Mouse (Mus musculus) brain, embryonic 18.5 days (tissue): ENCODE data around the gene P3h3.
"Not testable (repeated sequence)": the region's sequence is repeated elsewhere in the genome, so short reads cannot be mapped to it uniquely, and the experiment has no call there.

Source experiments
- DNase-seq: peaks from one replicate; pipeline ENCODE4 v3.0.0-alpha.2; 2012; ENCODE audit warnings: low read depth, low spot score

The P3h3 gene

GRCm38 (mm10) chr6:124856916-124857839, at the start of gene P3h3:
Gene P3h3 (minus strand): TSS chr6:124857752.
- DNase-seq: peak; percentile 64

DNA sequence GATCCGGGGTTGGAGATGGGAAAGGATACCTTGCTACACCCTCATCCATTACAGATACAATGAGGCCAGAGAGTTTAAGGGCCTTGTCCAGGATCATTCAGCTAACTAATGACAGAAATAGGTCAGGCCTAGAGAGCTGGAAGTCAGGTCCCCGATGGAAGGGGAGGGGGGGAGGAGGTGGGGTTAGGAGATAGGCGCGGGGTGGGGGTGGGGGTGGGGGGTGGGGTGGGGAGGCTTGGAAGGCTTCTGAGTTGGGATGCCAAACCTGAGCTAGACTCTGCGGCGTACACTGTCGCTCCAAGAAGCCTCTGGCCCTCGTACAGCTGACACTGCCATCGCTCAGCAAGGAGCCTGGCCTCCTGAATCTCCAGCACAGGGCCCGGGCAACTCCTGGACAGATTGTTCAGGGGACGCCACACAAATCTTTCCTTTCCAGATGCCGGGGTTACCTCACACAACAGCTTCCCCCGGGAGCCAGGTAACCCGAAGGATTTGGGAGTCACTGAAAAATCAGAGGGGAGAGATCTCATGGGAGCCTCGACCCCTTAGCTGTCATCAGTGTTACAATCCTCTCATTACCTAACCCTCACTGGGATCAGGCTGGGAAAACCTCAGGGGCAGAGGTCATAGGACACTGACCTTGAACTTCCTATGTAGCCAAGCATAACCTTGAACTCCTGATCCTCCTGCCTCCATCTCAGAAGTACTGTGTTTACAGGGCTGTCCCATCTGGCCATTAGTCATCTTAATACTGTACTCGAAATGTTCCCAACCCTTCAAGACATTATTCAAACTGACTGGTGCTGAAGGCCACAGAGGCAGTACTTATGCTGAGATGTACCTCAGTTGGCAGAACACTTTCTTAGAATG, 47.7 kb upstream of the P3h3 start:
- DNase-seq: no peak

DNA sequence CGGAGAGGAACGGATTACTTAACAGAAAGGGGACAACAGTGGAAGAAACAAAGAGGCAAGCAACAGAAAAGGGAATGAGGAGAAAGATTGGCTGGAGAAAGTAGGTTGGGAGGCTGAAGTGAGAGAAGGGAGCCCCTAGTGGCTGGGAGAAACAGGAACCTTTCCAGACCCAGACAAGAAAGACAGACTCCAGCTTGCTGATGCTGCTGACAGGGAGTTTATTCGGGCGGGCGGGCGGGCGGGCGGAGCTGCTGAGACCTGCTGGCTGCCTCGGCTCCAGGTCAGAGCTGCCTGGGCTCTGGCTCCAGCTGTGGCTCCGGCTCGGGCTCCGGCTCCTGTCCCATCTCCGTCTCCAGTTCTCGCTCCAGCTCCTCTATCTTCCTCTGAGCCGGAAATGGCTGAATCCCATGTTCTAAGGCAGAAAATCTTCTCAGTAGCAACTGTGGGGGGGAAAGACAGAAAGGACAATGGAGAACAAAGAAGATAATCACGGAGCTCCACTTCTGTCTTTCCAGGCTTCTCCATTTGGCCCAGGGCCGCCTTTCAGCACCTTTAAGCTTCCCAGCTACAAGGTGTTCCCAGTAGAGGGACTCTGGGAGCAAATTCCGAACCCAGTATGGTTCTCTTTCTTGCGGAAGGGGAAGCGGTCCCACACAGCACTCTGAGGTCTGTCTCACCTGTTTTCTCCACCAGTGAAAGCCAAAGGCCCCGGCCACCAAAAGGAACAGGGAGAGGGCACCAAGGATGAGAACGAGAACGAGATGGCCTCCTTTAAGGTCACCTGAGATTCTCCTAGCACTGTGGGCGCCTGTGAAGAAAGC, 46.8 kb upstream of the P3h3 start:
- DNase-seq: peak; percentile 83

- peak; percentile 77 for DNase-seq
Observed at GRCm38 (mm10) chr6:124903580-124904151, 46.1 kb upstream of the P3h3 start.

GRCm38 (mm10) chr6:124901851-124902250, 44.3 kb upstream of the P3h3 start:
- no peak for DNase-seq

DNA sequence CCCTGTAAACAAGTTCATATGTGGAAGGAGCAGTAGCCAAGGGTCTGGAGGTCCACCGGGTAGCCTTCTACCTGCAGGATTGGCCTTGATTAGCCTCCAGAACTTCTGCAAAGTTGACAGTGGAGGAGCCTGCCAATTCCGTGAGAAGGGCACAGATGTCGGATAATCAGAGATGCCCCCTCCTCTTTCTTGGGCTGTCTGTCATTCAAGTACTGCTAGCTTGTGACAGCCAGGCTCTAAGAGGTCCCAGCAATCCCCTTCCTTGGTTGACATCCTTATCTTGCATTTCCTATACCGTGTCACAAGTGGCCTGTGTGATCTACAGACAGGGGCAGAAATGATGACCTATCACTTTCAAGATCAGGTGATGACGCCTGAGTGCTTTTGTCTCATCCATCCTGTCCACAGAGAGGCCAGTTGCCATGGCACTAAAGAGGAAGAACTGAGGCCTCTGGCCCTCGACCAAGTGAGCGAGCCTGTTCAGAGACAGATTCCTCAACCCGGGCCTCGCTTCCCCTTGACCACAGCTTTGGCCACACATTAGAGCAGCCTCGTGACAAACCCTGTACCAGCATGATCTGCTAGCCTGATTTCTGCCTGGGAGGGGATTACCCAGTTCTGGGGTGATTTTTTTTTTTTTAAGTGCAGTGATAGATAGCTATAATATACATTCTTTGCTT, 43.4 kb upstream of the P3h3 start:
- DNase-seq: no peak

GRCm38 (mm10) chr6:124900056-124900800, 42.7 kb upstream of the P3h3 start:
- DNase-seq: no peak

- no peak for DNase-seq
Observed at GRCm38 (mm10) chr6:124898359-124898758, 40.8 kb upstream of the P3h3 start.

DNA sequence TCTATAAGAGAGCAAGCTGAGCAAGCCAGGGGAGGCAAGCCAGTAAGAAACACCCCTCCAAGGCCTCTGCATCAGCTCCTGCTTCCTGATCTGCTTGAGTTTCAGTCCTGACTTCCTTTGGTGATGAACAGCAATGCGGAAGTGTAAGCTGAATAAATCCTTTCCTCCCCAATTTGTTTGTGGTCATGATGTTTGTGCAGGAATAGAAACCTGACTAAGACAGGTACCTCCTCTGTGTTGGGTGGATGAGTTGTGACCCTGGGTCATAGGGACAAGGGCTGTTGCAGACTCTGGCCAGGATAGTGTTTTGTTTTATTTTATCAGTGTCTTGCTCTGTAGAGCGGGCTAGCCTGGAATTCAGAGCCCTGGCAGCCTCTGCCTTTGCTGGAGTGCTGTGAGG, 36.6 kb upstream of the P3h3 start:
- DNase-seq: not testable (repeated sequence)

DNA sequence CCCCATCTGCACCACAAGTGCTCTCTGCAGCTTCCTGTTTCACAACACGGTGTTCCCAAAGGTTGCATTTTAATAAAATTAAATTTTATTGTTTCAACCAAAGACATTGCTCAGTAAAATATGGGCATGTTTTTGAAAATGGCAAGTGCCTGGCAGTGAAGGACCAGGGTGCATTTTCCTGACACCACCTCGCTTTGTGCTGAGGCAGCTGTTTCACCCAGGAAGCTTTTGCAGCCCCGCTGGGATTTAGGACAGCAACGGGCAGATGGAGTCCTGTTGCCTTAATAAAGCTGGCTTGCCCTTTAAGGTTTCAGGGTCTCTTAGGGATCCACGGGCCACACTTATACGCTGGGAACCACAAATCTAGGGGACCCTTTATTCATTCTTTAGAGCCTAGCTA, 33.4 kb upstream of the P3h3 start:
- no peak for DNase-seq

GRCm38 (mm10) chr6:124888555-124889125, 31.1 kb upstream of the P3h3 start:
- no peak for DNase-seq

GRCm38 (mm10) chr6:124887986-124888385, 30.4 kb upstream of the P3h3 start, which contains the start of gene Cd4:
Gene Cd4 (minus strand): TSS chr6:124888221.
- DNase-seq: no peak

DNA sequence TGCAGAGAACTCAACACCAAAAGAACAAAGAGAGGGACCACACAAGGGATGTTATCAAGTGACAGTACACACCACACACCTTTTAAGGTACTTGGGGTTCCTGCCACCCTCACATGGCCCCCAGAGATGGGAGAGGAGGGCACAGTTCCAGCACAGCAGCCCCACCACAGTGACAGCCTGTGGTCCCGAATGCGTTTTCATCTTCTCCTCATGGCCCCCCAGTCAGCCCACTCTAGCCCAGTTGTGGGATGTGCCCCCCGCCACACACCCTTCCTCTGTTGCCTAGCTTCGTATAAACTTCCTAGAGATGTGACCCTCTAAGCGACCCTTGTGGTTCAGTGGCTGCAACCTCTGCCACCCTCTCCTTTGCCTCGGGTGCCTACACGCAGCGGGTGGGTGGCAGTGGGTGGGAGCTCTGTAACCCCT, 28.4 kb upstream of the P3h3 start:
- DNase-seq: no peak

DNA sequence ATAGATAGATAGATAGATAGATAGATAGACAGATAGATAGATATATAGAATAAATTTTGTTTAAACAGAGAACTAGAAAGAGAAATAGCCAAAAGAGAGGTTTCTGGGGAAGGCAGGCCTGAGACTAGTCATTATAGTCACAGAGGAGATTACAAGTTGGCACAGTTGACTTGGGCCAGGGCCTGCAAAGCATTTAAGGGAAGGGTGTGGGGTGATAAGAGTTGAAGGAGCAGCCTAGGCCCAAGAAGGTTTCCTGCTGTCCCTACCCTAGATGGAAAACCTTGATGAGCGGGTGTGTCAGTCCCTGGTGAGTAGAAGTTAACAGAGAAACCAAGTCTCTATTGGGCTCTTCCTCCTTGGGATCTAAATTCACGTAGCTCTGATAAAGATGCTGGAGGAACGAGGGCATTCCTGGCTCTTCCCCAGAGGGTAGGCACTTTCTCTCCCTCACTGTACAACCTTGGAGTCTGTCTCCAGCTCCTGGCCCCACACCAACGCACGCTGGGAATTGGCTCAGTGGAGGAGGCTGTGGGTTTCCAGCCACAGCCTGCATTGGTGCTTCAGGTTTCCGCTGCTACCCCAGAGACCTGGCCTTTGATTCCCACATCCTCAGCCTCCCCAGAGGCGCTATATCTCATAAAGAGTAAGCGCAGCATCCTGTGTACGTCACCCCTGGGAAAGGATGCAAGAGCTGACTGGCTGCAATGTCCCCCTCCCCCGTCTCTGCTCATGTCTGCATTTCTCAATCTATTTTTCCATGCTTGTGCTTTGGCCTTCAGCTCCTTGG, 27.4 kb upstream of the P3h3 start:
- DNase-seq: no peak

DNA sequence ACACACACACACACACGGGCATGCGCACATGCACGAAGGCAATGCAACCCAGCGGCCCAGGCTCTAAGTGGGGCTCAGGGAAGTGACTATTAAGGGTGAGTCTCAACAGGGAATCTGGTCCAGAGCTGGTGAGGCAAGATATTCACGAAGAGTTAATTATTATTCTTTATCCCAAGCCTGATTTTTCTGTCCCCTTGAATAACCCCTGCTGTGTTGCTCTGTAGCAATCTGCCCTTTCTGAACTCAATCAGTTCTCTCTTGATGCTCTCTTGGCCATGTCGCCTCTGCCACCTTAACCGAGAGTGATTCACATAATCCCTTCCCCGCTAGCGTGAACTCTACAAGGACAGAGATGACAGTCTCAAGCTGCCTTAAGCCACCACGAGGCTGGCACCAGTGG, 25.8 kb upstream of the P3h3 start:
- DNase-seq: no peak

GRCm38 (mm10) chr6:124881821-124882220, 24.3 kb upstream of the P3h3 start:
- no peak for DNase-seq

DNA sequence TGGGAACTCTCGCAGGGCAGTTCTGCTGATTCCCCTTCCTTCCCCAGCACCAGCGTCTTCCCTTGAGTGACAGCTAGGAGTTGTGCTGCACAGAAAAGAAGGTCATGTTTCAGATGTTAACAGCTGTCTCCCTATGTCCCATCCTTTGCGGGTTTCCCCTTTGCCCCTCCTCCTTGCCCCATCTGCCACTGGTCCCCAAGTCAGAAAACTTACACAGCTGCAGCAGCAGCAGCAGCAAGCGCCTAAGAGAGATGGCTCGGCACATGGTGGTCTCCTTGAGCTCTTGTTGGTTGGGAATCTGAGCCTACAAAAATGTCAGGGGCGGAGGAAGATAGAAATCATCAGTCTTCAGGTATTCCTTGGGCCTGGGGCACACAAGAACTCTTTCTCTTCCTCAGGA, 21.8 kb upstream of the P3h3 start:
- DNase-seq: no peak

DNA sequence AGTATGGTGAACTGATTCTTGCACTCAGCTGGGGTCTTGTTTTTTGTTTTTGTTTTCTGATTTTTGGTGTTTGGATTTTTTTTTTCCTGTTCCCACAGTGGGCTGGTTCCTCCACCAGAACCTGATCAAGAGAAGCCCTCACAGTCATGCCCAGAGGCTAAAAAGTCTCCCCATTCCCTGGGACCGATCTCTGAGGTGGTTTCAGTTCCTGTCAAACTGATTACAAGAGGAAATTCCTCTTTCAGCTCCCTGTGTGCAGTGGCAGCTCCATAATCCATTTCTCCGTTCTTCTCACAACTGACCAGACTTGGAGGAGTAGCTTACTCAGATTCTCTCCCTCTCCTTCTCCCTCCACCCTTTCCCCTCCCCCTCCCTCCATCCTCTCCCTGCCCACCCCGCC, 16.8 kb upstream of the P3h3 start:
- DNase-seq: no peak

GRCm38 (mm10) chr6:124866560-124866959, 9.0 kb upstream of the P3h3 start:
- DNase-seq: no peak
